In the genomic region with DNA sequence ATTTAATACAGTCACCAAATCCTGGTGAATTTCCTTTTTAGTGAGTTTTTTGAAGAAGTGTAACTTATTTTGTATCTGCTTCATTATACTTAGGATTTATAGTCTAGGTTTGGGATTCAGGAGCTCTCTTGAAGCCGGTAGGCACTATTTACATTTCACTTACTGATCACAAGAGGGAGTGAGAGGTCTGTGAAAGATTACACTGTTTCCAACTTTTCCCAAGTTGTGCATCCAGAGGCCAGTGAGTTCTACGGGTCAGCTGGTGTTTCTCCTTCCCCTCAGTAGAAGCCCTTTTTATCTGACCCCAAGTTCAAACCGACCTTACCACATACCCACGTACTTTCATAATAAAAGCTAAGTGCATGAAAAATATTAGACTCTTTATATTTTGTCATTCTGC, we compare ENCODE assay signal across 11 mouse cellular contexts. TPM values are rescaled to one million over a fixed set of nuclear protein-coding genes. Genes with fewer than 3 reads are reported as not detected.
A peak's percentile ranks its signal among the peaks of the same experiment; 100 is the strongest.
DNase-seq lines count a peak whose midpoint lies in the region; ATAC-seq and TF ChIP-seq lines count a peak whose summit lies in the region.
"Had no signal": no experiment of that assay in that cellular context is flagged by ENCODE, and none has a peak within 500 bp of the region (broad histone marks: within the 10 kb centered on the region; RNA-seq: fewer than 3 reads in every experiment).

No protein-coding gene starts in this region.

- peak; percentile 59 for TF ChIP-seq CTCF in gastrocnemius, adult 2 months (IDR thresholded peaks at IDR 0.05)

- H3K4me2 ChIP-seq in liver, embryonic 11.5 days: no peak overlapping the region
- H3K4me2 ChIP-seq in liver, embryonic 12.5 days: no peak overlapping the region
- H3K4me2 ChIP-seq: forebrain, embryonic 15.5 days had no signal

- H3K9me3 ChIP-seq in liver, embryonic 11.5 days (ENCODE audit: control insufficient read depth, low read length): no peaks in the 10 kb centered on the region
- no peaks in the 10 kb centered on the region for H3K9me3 ChIP-seq in liver, embryonic 12.5 days (replicated peaks)
- H3K9me3 ChIP-seq: forebrain, embryonic 15.5 days had no signal

- WGBS in liver, embryonic 11.5 days: 20% methylated on average over 4 of the region's 4 CpGs
- 19% methylated on average over 4 of the region's 4 CpGs for WGBS in liver, embryonic 12.5 days (ENCODE audit: insufficient replicate concordance)

- H3K27me3 ChIP-seq in liver, embryonic 11.5 days (replicated peaks; ENCODE audit: control insufficient read depth, insufficient read depth, low read length): no peaks in the 10 kb centered on the region
- no peaks in the 10 kb centered on the region for H3K27me3 ChIP-seq in liver, embryonic 12.5 days (replicated peaks)
- H3K27me3 ChIP-seq: forebrain, embryonic 15.5 days had no signal

- H3K27ac ChIP-seq in gastrocnemius, adult 2 months: no peak overlapping the region
- H3K27ac ChIP-seq in liver, embryonic 11.5 days (ENCODE audit: low read depth, low read length): no peak overlapping the region
- no peak overlapping the region for H3K27ac ChIP-seq in liver, embryonic 12.5 days
- H3K27ac ChIP-seq: forebrain, embryonic 15.5 days; macrophage had no signal

- no peaks in the 10 kb centered on the region for H3K36me3 ChIP-seq in liver, embryonic 11.5 days (ENCODE audit: control insufficient read depth, insufficient read depth, low read length)
- H3K36me3 ChIP-seq in liver, embryonic 12.5 days: no peaks in the 10 kb centered on the region
- H3K36me3 ChIP-seq: forebrain, embryonic 15.5 days had no signal

- H3K9ac ChIP-seq in liver, embryonic 11.5 days (ENCODE audit: low read depth, low read length): no peak overlapping the region
- no peak overlapping the region for H3K9ac ChIP-seq in liver, embryonic 12.5 days
- H3K9ac ChIP-seq: forebrain, embryonic 15.5 days had no signal

- no peak overlapping the region for H3K4me3 ChIP-seq in gastrocnemius, adult 2 months
- H3K4me3 ChIP-seq in liver, embryonic 11.5 days (ENCODE audit: low read depth, low read length): no peak overlapping the region
- H3K4me3 ChIP-seq in liver, embryonic 12.5 days: no peak overlapping the region
- H3K4me3 ChIP-seq: forebrain, embryonic 15.5 days had no signal

- intact Hi-C loops in gastrocnemius, adult 2 months (cut with DNase I): loop anchor here (5.0 kb wide), 1 partner anchor 390 kb away; the partner anchor contains the start of gene Calcrl

- no peaks in the 10 kb centered on the region for H3K4me1 ChIP-seq in liver, embryonic 11.5 days (replicated peaks; ENCODE audit: control insufficient read depth, insufficient read depth, low read length)
- no peaks in the 10 kb centered on the region for H3K4me1 ChIP-seq in liver, embryonic 12.5 days
- H3K4me1 ChIP-seq: forebrain, embryonic 15.5 days had no signal

- ATAC-seq in liver, embryonic 11.5 days (replicated peaks; ENCODE audit: low FRiP score): 0 out of 2 replicates have a peak, but pooled peaks have one; percentile 54
- no peak for ATAC-seq in liver, embryonic 12.5 days
- ATAC-seq: forebrain, embryonic 15.5 days had no signal

- no peak for DNase-seq in gastrocnemius, adult 2 months
- no peak for DNase-seq in gastrocnemius, adult 18-20 months (ENCODE audit: low spot score)
- DNase-seq in liver, embryonic 11.5 days (ENCODE audit: low spot score): no peak
- peak; percentile 63 for DNase-seq in embryo, embryonic 11 days
- peak; percentile 54 for DNase-seq in mesoderm, embryonic 11.5 days (ENCODE audit: low read depth, low spot score)
- DNase-seq in right cerebral cortex, postnatal 4 days: no peak
- DNase-seq in spleen, postnatal 10 days (ENCODE audit: low spot score in 2 of 2): no peak
- DNase-seq: thymus, adult 2 months had no signal

RNA-seq across cellular contexts. Expression of gene Gm13691, which starts 47.0 kb away (rescaled TPM):
- total RNA-seq in gastrocnemius, adult 2 months (2021): under 1 TPM; 0.69 to 0.95 TPM
- under 1 TPM; 0.64 to 0.85 TPM for total RNA-seq in gastrocnemius, adult 18-20 months (2021)
- polyA plus RNA-seq in liver, embryonic 11.5 days (2014; fragmentation: Nextera tagmentation; extraction: Ambion mirVana): not detected in 2 replicates
- polyA plus RNA-seq in liver, embryonic 12.5 days (2016; fragmentation: Nextera tagmentation; extraction: Ambion mirVana): not detected in 2 replicates
- polyA plus RNA-seq: forebrain, embryonic 15.5 days; macrophage; thymus, adult 2 months had no signal

RNA-seq across cellular contexts. Expression of gene Gm13697, which starts 52.8 kb away (rescaled TPM):
- total RNA-seq in gastrocnemius, adult 2 months (2021): under 1 TPM; 0.69 to 0.95 TPM
- total RNA-seq in gastrocnemius, adult 18-20 months (2021): under 1 TPM; 0.64 to 0.85 TPM
- not detected in 2 replicates for polyA plus RNA-seq in liver, embryonic 11.5 days (2014; fragmentation: Nextera tagmentation; extraction: Ambion mirVana)
- polyA plus RNA-seq in liver, embryonic 12.5 days (2016; fragmentation: Nextera tagmentation; extraction: Ambion mirVana): not detected in 2 replicates
- polyA plus RNA-seq: forebrain, embryonic 15.5 days; macrophage; thymus, adult 2 months had no signal

RNA-seq across cellular contexts. Expression of gene Gm13694, which starts 58.6 kb away (rescaled TPM):
- total RNA-seq in gastrocnemius, adult 2 months (2021): under 1 TPM; 0.69 to 0.95 TPM
- under 1 TPM; 0.64 to 0.85 TPM for total RNA-seq in gastrocnemius, adult 18-20 months (2021)
- polyA plus RNA-seq in liver, embryonic 11.5 days (2014; fragmentation: Nextera tagmentation; extraction: Ambion mirVana): not detected in 2 replicates
- polyA plus RNA-seq in liver, embryonic 12.5 days (2016; fragmentation: Nextera tagmentation; extraction: Ambion mirVana): not detected in 2 replicates
- polyA plus RNA-seq: forebrain, embryonic 15.5 days; macrophage; thymus, adult 2 months had no signal

Comparison
In these comparisons a context has a peak if more than half of its experiments do, and no peak if none do; other contexts are left out.
1. DNase-seq: peak in embryo, embryonic 11 days (single experiment) and mesoderm, embryonic 11.5 days (single experiment); none in gastrocnemius, adult 2 months (single experiment), gastrocnemius, adult 18-20 months (single experiment), liver, embryonic 11.5 days (single experiment), right cerebral cortex, postnatal 4 days (single experiment) and spleen, postnatal 10 days (0 of 2).